In the genomic region with DNA sequence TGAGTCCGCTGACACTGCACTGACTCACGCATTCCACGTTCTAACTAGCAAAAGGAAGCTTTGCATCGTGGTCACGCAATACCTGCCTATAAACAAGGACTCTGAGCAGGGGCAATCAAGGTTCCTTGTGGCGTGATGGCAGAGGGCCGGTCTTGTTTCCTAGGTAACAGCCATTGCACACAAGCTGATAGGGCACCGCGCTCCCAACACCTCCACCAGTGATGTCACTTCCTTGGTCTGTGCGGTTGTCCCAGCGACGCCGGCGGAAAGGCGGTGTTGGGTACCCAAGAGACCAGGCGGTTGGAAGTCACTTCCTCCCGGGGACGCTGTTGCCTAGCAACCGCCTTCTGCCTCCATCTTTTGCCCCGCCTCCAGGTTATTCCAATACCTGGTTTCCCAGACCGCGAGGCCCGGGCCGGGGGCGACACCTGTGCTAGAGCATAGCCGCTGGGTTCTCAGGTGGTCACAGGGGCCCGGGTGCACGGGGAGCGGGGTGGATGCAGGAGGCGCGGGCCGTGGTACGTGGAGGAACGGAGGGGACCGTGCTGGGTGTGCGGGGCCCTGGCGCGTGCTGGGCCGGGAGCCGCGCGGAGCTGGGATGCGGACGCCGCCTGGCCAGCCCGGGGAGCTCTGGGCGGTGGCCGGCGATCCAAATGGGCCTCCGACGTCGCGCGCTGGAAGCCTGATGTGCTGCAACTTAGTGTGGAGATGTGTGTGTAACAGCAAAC, we compare ENCODE assay signal across 8 mouse cellular contexts. TPM values are rescaled to one million over a fixed set of nuclear protein-coding genes. Genes with fewer than 3 reads are reported as not detected.
DNase-seq lines count a peak whose midpoint lies in the region; ATAC-seq lines count a peak whose summit lies in the region.

Gene Map9 (plus strand): TSS at position 248 of the 728 bp plus-strand sequence.

- H3K27me3 ChIP-seq in intestine, embryonic 15.5 days (replicated peaks): no peaks in the 10 kb centered on the region

- peak within 1 kb of the TSS; percentile 28; the same call in 1 of the 2 replicates for H3K9ac ChIP-seq in intestine, embryonic 15.5 days

- H3K9me3 ChIP-seq in intestine, embryonic 15.5 days: no peaks in the 10 kb centered on the region

- H3K27ac ChIP-seq in intestine, embryonic 15.5 days: no peak within 1 kb of the TSS

- H3K36me3 ChIP-seq in intestine, embryonic 15.5 days: no peaks in the 10 kb centered on the region

- H3K4me3 ChIP-seq in intestine, embryonic 15.5 days (replicated peaks): peak within 1 kb of the TSS; percentile 71

- WGBS in intestine, embryonic 15.5 days: under 1% methylated on average over 54 of the region's 54 CpGs

- DNase-seq in adrenal gland, adult 2 months: peak; percentile 97
- peak; percentile 98 for DNase-seq in embryo, embryonic 11 days
- DNase-seq in gastrocnemius, postnatal 4 days (ENCODE audit: low spot score in 2 of 2): peak; percentile 76 to 90
- DNase-seq in left cerebral cortex, postnatal 14 days (ENCODE audit: low spot score in 2 of 2): peak; percentile 98 to 100
- DNase-seq in right cerebral cortex, postnatal 14 days: peak; percentile 97
- DNase-seq in urinary bladder, postnatal 25 days (ENCODE audit: low spot score): peak; percentile 85

- H3K4me1 ChIP-seq in intestine, embryonic 15.5 days (replicated peaks): no peaks in the 10 kb centered on the region

- intact Hi-C loops in left cerebral cortex, postnatal 14 days (cut with DNase I): loop anchor here (10.0 kb wide), 1 partner anchor 1643 kb away; no protein-coding TSS in a partner anchor

- peak within 1 kb of the TSS; percentile 82 for H3K4me2 ChIP-seq in intestine, embryonic 15.5 days (replicated peaks)

- ATAC-seq in intestine, embryonic 15.5 days: peak; percentile 100
- ATAC-seq in megakaryocyte-erythroid progenitor cell, adult 5-6 weeks (replicated peaks; ENCODE audit: low FRiP score, low TSS enrichment, poor library complexity, severe bottlenecking): peak; percentile 99

RNA-seq across cellular contexts. Expression of gene Map9, which starts in this region (rescaled TPM):
- 1 to 10 TPM; 4.5 to 6.7 TPM for total RNA-seq in adrenal gland, adult 2 months (2021)
- polyA plus RNA-seq in adrenal gland, adult 2 months (2012; rRNA removed): 0.42 and 0.47 TPM in 2 replicates
- 1 to 10 TPM; 1.5 to 2.1 TPM for total RNA-seq in gastrocnemius, postnatal 4 days (2021)
- 5.3 and 7.4 TPM in 2 replicates for polyA plus RNA-seq in intestine, embryonic 15.5 days (2015; fragmentation: Nextera tagmentation; extraction: Ambion mirVana)
- total RNA-seq in left cerebral cortex, postnatal 14 days (2021): 100 to 1,000 TPM; 119 to 138 TPM
- total RNA-seq in megakaryocyte-erythroid progenitor cell, adult 5-6 weeks (2014; fragmentation: Nextera tagmentation): 0.09 and 0.15 TPM in 2 replicates
- 0.56 and 2.2 TPM in 2 replicates for total RNA-seq in megakaryocyte-erythroid progenitor cell, adult 5-6 weeks (2017)

Comparison
In these comparisons a context has a peak if more than half of its experiments do, and no peak if none do; other contexts are left out.
1. RNA of gene Map9 (total RNA-seq): 119 to 138 TPM in left cerebral cortex, postnatal 14 days; 4.5 to 6.7 TPM in adrenal gland, adult 2 months, 1.5 to 2.1 TPM in gastrocnemius, postnatal 4 days and 0.09 to 2.2 TPM in megakaryocyte-erythroid progenitor cell, adult 5-6 weeks; every median in the first group is over 10 times any median in the second.
2. Peak in every context shown above with its lines, with median percentiles within 50 percentile points of each other: DNase-seq.